Mouse (Mus musculus) spleen, postnatal 14 days (tissue): ENCODE results near the gene Hspb3.

ENCODE experiments used
- DNase-seq, 2 experiments: peaks; one replicate each; pipeline ENCODE4 v3.0.0; 2021 to 2022; ENCODE audit warnings: low spot score in 2 of 2

Hspb3 gene

GRCm38 (mm10) chr13:113663151-113663779 is at the start of gene Hspb3:
TSS of gene Hspb3 (minus strand) at chr13:113663676.
- no peak for DNase-seq

GRCm38 (mm10) chr13:113713186-113713585 is 49.7 kb upstream of the Hspb3 start:
- no peak for DNase-seq

- DNase-seq = no peak
These were observed 42.7 kb upstream of the Hspb3 start for GRCm38 (mm10) chr13:113706183-113706582.

- DNase-seq = no peak
These were observed 37.7 kb upstream of the Hspb3 start for GRCm38 (mm10) chr13:113701185-113701584.

- DNase-seq = no peak
These were observed 36.5 kb upstream of the Hspb3 start for GRCm38 (mm10) chr13:113699928-113700327.

GRCm38 (mm10) chr13:113699415-113699873 is 36.0 kb upstream of the Hspb3 start:
- no peak for DNase-seq

GRCm38 (mm10) chr13:113696838-113697321 is 33.4 kb upstream of the Hspb3 start:
- no peak for DNase-seq

GRCm38 (mm10) chr13:113693383-113693782 is 29.9 kb upstream of the Hspb3 start:
- DNase-seq = peak in 1 of 2 experiments; percentile 7

- no peak for DNase-seq
These were observed 28.2 kb upstream of the Hspb3 start for GRCm38 (mm10) chr13:113691644-113692043.

- no peak for DNase-seq
These were observed 26.4 kb upstream of the Hspb3 start for GRCm38 (mm10) chr13:113689883-113690282.

GRCm38 (mm10) chr13:113686691-113687121 is 23.2 kb upstream of the Hspb3 start:
- DNase-seq = no peak

GRCm38 (mm10) chr13:113682821-113683220 is 19.3 kb upstream of the Hspb3 start:
- DNase-seq = no peak

- DNase-seq = no peak
These were observed 17.2 kb upstream of the Hspb3 start for GRCm38 (mm10) chr13:113680646-113681045.

GRCm38 (mm10) chr13:113669459-113670077 is 6.1 kb upstream of the Hspb3 start:
- DNase-seq = peak in 1 of 2 experiments; percentile 30

- DNase-seq = no peak
These were observed 407 bp upstream of the Hspb3 start for GRCm38 (mm10) chr13:113663883-113664282.

GRCm38 (mm10) chr13:113661826-113662271 is 1.6 kb downstream of the Hspb3 start:
- DNase-seq = no peak

- no peak for DNase-seq
These were observed 2.7 kb downstream of the Hspb3 start for GRCm38 (mm10) chr13:113660576-113661310.

GRCm38 (mm10) chr13:113657204-113657603 is 6.3 kb downstream of the Hspb3 start:
- DNase-seq = no peak

- no peak for DNase-seq
These were observed 6.8 kb downstream of the Hspb3 start for GRCm38 (mm10) chr13:113656639-113657038.

GRCm38 (mm10) chr13:113655511-113655910 is 8.0 kb downstream of the Hspb3 start:
- DNase-seq = no peak

- DNase-seq = no peak
These were observed 22.4 kb downstream of the Hspb3 start for GRCm38 (mm10) chr13:113640944-113641597.

- no peak for DNase-seq
These were observed 24.6 kb downstream of the Hspb3 start for GRCm38 (mm10) chr13:113638914-113639313.
